Mouse (Mus musculus) monocyte, adult 2 months (primary cell): ENCODE results near the gene Gm4187.
"Not testable (repeated sequence)": the region's sequence is repeated elsewhere in the genome, so short reads cannot be mapped to it uniquely, and the experiment has no call there.

Experiments
- DNase-seq, 2 experiments: peaks; one replicate each; pipeline ENCODE4 v3.0.0; 2022; ENCODE audit warnings: low spot score in 2 of 2, low read depth in 1 of 2

Gene Gm4187

DNA sequence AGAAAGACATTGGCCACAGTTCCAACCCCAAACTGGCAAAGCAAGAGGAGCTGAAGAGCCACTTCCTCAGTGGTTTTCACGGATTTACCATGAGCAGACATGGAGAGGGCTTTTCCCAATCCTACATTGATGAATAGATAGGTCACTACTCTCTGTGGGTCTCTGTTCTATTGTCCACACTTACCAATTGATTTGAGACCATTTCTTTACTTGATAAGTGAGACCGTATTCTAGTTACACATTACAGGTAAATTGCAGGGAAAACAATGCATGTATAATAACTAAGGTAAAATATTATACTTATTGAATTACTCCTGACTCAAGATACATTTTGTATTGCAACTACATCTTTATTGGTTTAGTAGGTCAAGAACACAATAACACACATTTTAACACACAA, at the start of gene Gm4187:
Gene Gm4187 (minus strand): TSS at position 101 of the 400 bp plus-strand sequence.
- DNase-seq, result not testable (repeated sequence)

DNA sequence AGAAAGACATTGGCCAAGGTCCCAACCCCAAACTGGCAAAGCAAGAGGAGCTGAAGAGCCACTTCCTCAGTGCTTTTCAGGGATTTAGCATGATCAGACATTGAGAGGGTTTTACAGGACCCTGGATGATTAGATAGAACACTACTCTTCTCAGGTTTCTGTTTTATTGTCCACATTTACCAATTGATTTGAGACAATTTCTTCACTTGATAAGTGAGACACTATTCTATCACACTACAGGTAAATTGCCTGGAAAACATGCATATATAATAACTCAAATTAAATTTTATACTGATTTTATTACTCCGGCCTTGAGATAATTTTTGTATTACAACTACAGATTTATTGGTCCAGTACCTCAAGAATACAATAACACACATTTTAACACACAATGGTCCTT, 41.4 kb upstream of the Gm4187 start, which contains the start of gene Gm8660:
Gene Gm8660 (minus strand): TSS at position 101 of the 400 bp plus-strand sequence.
- DNase-seq, result not testable (repeated sequence)
